Mouse (Mus musculus) lung, postnatal 0 days (tissue): ENCODE data around the gene Fam98c.

Source experiments
- CTCF ChIP-seq: IDR thresholded peaks from 2 replicates; pipeline ENCODE4 v1.5.1; 2016; ENCODE audit warnings: antibody characterized with exemption, mild to moderate bottlenecking
- EP300 ChIP-seq: IDR thresholded peaks from 2 replicates; pipeline ENCODE4 v1.6.1; 2016; ENCODE audit warnings: antibody characterized with exemption, mild to moderate bottlenecking, control low read depth

DNA sequence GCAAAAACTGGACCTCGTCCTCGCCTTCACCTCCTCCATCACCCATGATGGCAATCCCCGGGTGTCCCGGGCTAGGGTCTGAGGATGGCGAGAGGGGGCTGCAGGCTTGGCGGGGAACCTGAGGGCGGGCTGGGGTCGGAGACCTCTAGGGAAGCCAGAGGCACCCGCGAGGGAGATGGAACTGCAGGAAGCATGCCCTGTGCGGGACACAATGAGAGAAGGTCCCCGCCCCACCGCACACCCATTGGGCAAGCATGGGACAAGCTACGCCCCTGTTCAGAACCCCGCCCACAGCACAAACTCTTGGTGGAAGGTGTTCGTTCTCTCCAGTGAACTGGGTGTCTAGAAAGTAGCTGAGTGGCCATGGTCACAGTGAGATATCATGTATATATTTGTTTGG is 31.1 kb downstream of the Fam98c start, which contains the start of gene Ryr1:
- TF ChIP-seq CTCF (no peak), EP300 (no peak)
